Comparison of ENCODE assay signal across 30 mouse cellular contexts in the genomic region with DNA sequence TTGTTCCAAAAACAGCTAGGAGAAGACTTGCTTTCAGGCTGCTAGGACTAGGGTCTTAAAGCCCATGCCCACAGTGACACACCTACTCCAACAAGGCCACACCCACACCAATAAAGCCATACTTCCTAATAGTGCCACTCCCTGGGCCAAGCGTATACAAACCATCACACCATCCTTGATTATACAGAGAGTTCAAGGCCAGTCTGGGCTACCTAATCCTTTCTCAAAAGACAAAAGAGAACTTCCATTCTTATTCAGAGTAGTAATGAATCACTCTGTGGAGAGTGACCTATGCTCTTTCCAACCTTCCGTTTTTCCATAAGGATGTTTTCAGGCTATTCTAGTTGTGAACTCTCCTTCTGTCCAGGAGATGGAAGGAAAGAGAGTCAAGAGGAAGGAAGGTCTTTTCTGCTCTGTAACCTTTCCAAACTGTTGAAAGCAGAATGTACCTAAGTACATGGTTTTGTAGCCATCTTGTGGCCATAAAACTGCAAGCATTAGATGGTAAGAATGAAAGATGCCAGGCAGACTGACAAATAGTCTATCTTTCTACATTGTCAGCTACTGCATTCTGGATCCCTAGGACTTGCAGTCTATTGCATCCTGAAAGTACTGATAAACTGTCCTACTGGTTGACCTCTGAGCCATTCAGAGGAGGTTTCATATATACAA.
DNase-seq lines count a peak whose midpoint lies in the region; ATAC-seq and TF ChIP-seq lines count a peak whose summit lies in the region.
"Had no signal": no experiment of that assay in that cellular context is flagged by ENCODE, and none has a peak within 500 bp of the region (broad histone marks: within the 10 kb centered on the region; RNA-seq: fewer than 3 reads in every experiment).

No protein-coding gene starts in this region.

- H3K4me3 ChIP-seq in heart, postnatal 0 days (ENCODE audit: low read depth, low read length): no peak overlapping the region
- no peak overlapping the region for H3K4me3 ChIP-seq in heart, embryonic 10.5 days
- no peak overlapping the region for H3K4me3 ChIP-seq in left cerebral cortex, adult 2 months
- H3K4me3 ChIP-seq in lung, adult 2 months (replicated peaks; ENCODE audit: extremely low read depth, low read depth, low read length): no peak overlapping the region
- H3K4me3 ChIP-seq: embryonic facial prominence, embryonic 12.5 days; embryonic facial prominence, embryonic 15.5 days; erythroblast, embryonic 14.5 days; forebrain, embryonic 12.5 days; gastrocnemius, adult 2 months; heart, embryonic 13.5 days; hindbrain, embryonic 12.5 days; hindbrain, embryonic 15.5 days had no signal

- H3K4me2 ChIP-seq in heart, postnatal 0 days (ENCODE audit: low read depth, low read length): no peak overlapping the region
- H3K4me2 ChIP-seq: embryonic facial prominence, embryonic 12.5 days; embryonic facial prominence, embryonic 15.5 days; forebrain, embryonic 12.5 days; heart, embryonic 13.5 days; hindbrain, embryonic 12.5 days; hindbrain, embryonic 15.5 days had no signal

- peak; percentile 11; the same call in 1 of the 2 replicates for TF ChIP-seq CTCF in heart, postnatal 0 days (IDR thresholded peaks at IDR 0.05; ENCODE audit: low read depth)
- peak; percentile 20 for TF ChIP-seq CTCF in left cerebral cortex, adult 2 months (IDR thresholded peaks at IDR 0.05)
- TF ChIP-seq CTCF in lung, adult 2 months (IDR thresholded peaks at IDR 0.05; ENCODE audit: insufficient read depth, low read length): no peak

- H3K36me3 ChIP-seq in heart, postnatal 0 days (replicated peaks; ENCODE audit: control insufficient read depth, insufficient read depth, low read length): no peaks in the 10 kb centered on the region
- no peaks in the 10 kb centered on the region for H3K36me3 ChIP-seq in heart, embryonic 10.5 days
- H3K36me3 ChIP-seq: embryonic facial prominence, embryonic 12.5 days; embryonic facial prominence, embryonic 15.5 days; forebrain, embryonic 12.5 days; heart, embryonic 13.5 days; hindbrain, embryonic 12.5 days; hindbrain, embryonic 15.5 days had no signal

- no peak for DNase-seq in heart, postnatal 0 days (ENCODE audit: low spot score)
- DNase-seq in heart, embryonic 10.5 days (ENCODE audit: low spot score): no peak
- no peak for DNase-seq in left cerebral cortex, adult 2 months (ENCODE audit: extremely low spot score in 1 of 2, low spot score in 2 of 2)
- DNase-seq in left cerebral cortex, adult 18-20 months (ENCODE audit: low spot score in 2 of 2): no peak
- DNase-seq in ES-CJ7 (ENCODE audit: low read depth, low spot score): peak; percentile 84
- DNase-seq in WW6 (ENCODE audit: low read depth, low spot score): peak; percentile 28
- no peak for DNase-seq in lung, adult 2 months
- DNase-seq in gastrocnemius, postnatal 10 days: no peak
- DNase-seq: adrenal gland, adult 8-10 months; adrenal gland, postnatal 25 days; B cell, adult 2 months; cerebellum, adult 18-20 months; cerebellum, adult 9-10 months; cerebellum, postnatal 14 days; gastrocnemius, adult 2 months; gastrocnemius, postnatal 25 days; heart, adult 18-20 months; kidney, adult 18-20 months had no signal

- TF ChIP-seq POLR2A in lung, adult 2 months (IDR thresholded peaks at IDR 0.05; ENCODE audit: borderline replicate concordance, extremely low read depth, low read depth, low read length): no peak

- no peak overlapping the region for H3K9ac ChIP-seq in heart, postnatal 0 days (replicated peaks; ENCODE audit: low read depth, low read length)
- H3K9ac ChIP-seq: embryonic facial prominence, embryonic 12.5 days; embryonic facial prominence, embryonic 15.5 days; forebrain, embryonic 12.5 days; heart, embryonic 13.5 days; hindbrain, embryonic 12.5 days; hindbrain, embryonic 15.5 days had no signal

- no peaks in the 10 kb centered on the region for H3K9me3 ChIP-seq in heart, postnatal 0 days (replicated peaks; ENCODE audit: control insufficient read depth, low read length)
- no peaks in the 10 kb centered on the region for H3K9me3 ChIP-seq in heart, embryonic 10.5 days
- H3K9me3 ChIP-seq: embryonic facial prominence, embryonic 12.5 days; embryonic facial prominence, embryonic 15.5 days; forebrain, embryonic 12.5 days; heart, embryonic 13.5 days; hindbrain, embryonic 12.5 days; hindbrain, embryonic 15.5 days had no signal

- WGBS in heart, postnatal 0 days: 72% methylated on average over 2 of the region's 2 CpGs
- WGBS in heart, embryonic 10.5 days: 77% methylated on average over 2 of the region's 2 CpGs
- WGBS in lung, adult 2 months: 72% methylated on average over 2 of the region's 2 CpGs

- no peaks in the 10 kb centered on the region for H3K27me3 ChIP-seq in heart, postnatal 0 days (ENCODE audit: control insufficient read depth, insufficient read depth, low read length)
- no peaks in the 10 kb centered on the region for H3K27me3 ChIP-seq in heart, embryonic 10.5 days (ENCODE audit: insufficient read depth, poor library complexity, severe bottlenecking)
- H3K27me3 ChIP-seq: CH12.LX; embryonic facial prominence, embryonic 12.5 days; embryonic facial prominence, embryonic 15.5 days; forebrain, embryonic 12.5 days; heart, embryonic 13.5 days; hindbrain, embryonic 12.5 days; hindbrain, embryonic 15.5 days had no signal

- ATAC-seq in heart, postnatal 0 days (ENCODE audit: insufficient read depth, low read depth): no peak
- ATAC-seq: activated CD4-positive, CD25-positive, alpha-beta regulatory T cell, adult 4 months; forebrain, embryonic 16.5 days; inflammation-experienced regulatory T-cells, adult 6 months; intestine, embryonic 16.5 days had no signal

- intact Hi-C loops in left cerebral cortex, adult 2 months (cut with DNase I): no loop called here

- no peak overlapping the region for H3K27ac ChIP-seq in heart, postnatal 0 days (ENCODE audit: low read depth)
- H3K27ac ChIP-seq in heart, embryonic 10.5 days: no peak overlapping the region
- no peak overlapping the region for H3K27ac ChIP-seq in left cerebral cortex, adult 2 months
- H3K27ac ChIP-seq: embryonic facial prominence, embryonic 12.5 days; embryonic facial prominence, embryonic 15.5 days; forebrain, embryonic 12.5 days; gastrocnemius, adult 2 months; heart, embryonic 13.5 days; hindbrain, embryonic 12.5 days; hindbrain, embryonic 15.5 days had no signal

- TF ChIP-seq EP300 in heart, postnatal 0 days (IDR thresholded peaks at IDR 0.05; ENCODE audit: low read depth): no peak

- H3K4me1 ChIP-seq in heart, postnatal 0 days (ENCODE audit: control insufficient read depth, insufficient read depth): no peaks in the 10 kb centered on the region
- no peaks in the 10 kb centered on the region for H3K4me1 ChIP-seq in heart, embryonic 10.5 days
- no peaks in the 10 kb centered on the region for H3K4me1 ChIP-seq in lung, adult 2 months (ENCODE audit: control insufficient read depth, insufficient read depth, low read length)
- H3K4me1 ChIP-seq: embryonic facial prominence, embryonic 12.5 days; embryonic facial prominence, embryonic 15.5 days; forebrain, embryonic 12.5 days; heart, embryonic 13.5 days; hindbrain, embryonic 12.5 days; hindbrain, embryonic 15.5 days had no signal

Comparison
In these comparisons a context has a peak if more than half of its experiments do, and no peak if none do; other contexts are left out.
1. DNase-seq: peak in ES-CJ7 (single experiment) and WW6 (single experiment); none in heart, postnatal 0 days (single experiment), heart, embryonic 10.5 days (single experiment), left cerebral cortex, adult 2 months (0 of 2), left cerebral cortex, adult 18-20 months (0 of 2), lung, adult 2 months (single experiment) and gastrocnemius, postnatal 10 days (single experiment).